Mouse (Mus musculus) testis, postnatal 14 days (tissue): ENCODE measurements around the gene Cmbl.
A peak's percentile ranks its signal among the peaks of the same experiment; 100 is the strongest.
"Not testable (repeated sequence)": the region's sequence is repeated elsewhere in the genome, so short reads cannot be mapped to it uniquely, and the experiment has no call there.

Experiments
- DNase-seq: peaks from one replicate; pipeline ENCODE4 v3.0.0; 2021; ENCODE audit warnings: low spot score

Cmbl gene

DNA sequence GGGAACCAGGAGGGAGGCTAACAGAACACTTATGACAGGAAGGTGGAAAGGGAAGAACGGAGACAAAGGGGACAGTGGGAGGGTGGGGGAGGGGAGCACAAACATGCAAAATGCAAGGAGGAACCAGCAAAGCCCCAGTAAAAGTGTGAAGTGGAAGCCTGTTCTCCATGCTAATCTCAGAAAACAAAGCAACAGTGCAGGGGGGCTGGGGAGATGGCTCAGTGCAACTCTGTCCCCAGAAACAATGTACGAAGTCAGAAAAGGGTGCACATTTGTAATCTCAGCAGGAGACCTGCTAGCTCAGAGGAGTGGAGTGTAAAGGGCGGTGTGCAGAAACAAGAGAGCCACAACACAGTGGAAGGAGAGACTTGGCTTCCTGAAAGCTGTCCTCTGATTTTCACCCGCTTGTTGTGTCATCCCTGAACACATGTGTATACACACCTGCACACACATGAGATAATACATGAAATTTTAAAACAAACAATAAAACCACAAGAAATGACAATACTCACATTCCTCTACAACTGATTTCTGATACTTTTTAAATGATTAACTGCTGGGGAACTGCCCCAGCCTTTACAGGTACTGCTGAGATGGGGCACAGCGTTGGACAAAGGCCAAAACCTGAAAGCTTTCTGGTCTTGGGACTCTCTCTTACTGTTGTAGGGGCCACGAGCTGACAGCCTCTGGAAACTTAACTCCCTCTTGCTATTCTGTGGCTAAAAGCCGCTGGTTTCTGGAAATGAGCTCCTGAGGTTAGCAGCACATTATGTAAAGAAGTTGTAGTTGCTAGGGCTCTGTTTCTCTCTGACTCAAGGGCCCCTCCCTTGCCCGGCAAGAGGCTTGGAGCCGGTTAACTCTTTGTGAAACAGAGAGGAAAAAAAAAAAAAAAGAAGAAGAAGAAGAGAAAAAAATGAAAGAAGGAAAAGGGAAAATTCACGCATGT lies 22.9 kb upstream of the Cmbl start:
- DNase-seq: no peak

DNA sequence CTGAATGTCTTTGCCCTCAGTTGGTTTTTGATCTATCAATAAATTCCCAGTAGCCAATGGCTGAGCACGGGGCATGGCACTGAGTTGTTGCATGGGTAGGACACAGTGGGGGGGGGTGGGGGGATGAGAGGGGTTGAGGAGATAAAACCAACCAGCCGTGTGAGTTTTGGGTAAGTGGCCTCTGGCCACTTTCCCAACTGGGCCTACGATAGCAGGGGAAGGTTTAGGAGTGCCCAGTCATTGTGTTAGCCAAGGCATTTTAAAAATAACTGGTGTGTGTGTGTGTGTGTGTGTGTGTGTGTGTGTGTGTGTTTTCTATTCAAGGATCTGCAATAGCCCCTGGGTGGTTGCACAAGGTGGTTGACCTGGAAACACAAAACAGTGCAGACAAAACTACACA lies 21.9 kb upstream of the Cmbl start:
- no peak for DNase-seq

DNA sequence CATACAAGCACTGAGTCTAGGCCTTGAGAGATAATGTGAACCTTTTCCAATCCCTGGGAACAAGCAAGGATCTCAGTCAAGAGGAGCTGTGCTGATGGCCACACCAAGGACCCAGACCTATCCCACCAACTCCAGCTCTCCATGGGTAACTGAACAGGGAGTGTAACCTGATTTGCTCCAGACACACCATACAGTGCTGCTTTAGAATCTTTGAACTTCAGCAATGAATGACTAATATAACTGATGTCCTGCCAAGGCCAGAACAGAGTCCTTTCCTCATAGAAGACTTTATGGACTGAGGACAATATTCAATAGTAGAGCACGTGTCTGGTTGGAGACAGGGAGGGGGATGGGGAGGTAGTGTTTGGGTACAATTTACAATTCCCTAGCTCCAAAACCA lies 20.1 kb upstream of the Cmbl start:
- no peak for DNase-seq

DNA sequence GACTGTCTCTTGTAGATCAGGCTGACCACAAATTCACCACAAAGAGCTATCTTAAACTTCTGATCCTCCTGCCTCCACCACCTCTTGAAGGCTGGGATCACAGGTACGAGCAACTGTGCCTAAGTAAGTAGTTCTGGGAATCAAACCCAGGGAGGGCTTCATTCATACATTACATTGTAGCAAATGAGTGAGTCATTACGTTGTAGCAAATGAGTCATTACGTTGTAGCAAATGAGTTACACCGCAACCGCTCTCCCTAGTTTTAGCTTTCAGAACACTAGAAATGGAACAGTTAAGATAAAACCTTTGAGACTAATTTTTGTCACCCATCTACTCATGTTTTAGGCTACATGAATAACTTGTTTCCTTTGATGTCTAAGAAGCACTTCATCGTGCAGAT lies 18.9 kb upstream of the Cmbl start:
- no peak for DNase-seq

DNA sequence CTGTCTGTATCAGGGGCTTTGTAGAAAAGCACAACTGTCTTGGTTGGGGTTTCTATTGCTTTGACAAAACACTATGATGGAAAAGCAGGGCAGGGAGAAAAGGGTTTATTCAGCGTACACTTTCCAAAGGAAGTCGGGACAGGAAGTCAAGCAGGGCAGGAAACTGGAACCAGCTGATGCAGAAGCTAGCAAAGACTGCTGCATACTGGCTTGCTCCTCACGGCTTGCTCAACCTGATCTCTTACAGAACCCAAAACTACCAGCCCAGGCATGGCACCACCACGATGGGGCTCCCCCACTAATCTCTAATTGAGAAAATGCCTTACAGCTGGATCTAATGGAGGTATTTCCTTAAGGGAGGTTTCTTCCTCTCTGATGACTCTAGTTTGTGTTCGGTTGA lies 17.8 kb upstream of the Cmbl start:
- no peak for DNase-seq

DNA sequence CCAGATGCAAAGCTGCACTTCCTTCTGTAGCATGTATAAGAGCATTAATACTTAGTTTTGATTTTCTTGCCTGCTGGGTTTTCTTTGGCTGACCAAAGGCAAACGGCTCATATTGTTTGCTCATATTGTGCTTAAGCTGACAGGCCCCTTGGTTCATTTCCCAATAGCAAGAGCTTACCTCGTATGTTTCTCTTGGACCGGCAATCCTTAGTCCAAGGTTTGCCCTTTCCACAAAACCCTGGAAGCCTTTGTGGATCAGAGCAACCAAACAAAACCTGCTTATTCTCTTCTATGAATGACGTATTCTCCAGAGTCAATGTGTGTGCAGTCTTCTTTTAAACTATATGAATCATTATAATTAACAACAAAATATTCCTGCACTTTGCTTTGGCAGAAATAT lies 14.8 kb upstream of the Cmbl start:
- DNase-seq: no peak

DNA sequence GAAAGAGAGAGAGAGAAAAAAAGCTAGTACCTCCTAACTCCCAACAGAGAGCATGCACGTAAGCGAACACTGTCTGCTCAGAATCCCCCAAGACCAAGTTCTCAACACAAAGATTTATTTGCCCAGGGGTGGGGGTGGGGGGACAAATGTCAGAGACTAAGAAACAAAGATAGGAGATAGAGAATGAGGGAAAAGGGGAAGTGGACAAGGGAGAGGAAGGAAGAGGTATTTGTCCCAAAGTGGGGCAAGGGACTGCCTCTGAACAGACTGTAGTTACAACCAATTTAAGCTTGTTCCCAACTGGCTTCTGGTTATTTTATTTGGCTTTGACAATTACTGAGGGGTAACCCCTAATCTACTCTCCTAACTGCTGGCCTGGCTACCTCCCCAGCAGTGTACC lies 10.3 kb upstream of the Cmbl start:
- DNase-seq: no peak

DNA sequence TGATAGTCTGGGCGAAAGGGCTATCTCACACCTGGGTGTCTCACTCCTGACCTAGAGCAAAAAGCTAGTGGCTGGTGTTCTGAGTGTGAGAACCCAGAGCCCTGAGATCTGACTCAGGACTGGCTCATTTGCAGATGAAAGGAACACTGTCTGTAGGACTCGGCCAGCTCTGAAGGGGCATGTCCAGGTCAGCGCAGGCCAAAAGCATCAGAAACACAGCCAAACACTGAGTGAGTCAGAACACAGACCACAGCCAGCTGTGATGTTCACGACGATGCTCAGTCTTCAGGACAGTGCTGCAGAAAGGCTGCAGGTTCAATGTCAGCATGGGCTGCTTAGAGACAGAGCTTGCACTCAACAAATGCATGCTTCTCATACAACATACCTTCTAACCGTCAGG lies 3.8 kb upstream of the Cmbl start:
- DNase-seq: no peak

DNA sequence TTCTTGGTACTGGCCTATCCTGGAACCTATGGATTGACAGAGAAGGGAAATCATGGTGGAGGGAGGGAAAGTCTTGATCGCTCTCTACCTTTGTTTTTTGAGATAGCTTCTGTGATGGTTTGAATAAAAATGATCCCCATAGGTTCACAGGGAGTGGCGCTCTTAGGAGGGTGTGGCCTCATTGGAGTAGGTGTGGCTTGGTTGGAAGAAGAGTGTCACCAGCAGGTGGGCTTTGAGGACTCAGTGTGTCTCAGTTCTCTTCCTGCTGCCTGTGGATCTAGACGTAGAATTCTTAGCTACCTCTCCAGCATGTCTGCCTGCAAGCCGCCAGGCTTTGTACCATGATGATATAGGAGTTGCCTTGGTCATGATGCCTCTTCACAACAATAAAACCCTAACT lies 3.2 kb upstream of the Cmbl start:
- DNase-seq: no peak

DNA sequence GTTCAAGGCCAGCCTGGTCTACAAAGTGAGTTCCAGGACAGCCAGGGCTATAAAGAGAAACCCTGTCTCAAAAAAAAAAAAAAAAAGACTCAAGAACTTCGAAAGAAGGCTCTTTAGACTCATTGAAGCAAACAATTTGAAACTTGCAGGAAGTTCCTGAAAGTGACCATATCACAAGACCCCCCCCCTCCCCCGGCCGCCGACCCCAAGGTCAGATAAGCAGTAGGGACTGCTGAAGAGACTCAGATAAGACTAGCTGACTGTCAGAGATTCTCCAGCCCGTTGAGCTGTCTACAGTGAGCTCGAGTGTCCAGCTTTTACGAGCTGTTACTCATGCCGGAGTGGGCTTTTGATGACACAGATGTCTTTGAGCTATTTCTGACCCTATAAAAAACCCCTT lies 2.3 kb upstream of the Cmbl start:
- DNase-seq: no peak

DNA sequence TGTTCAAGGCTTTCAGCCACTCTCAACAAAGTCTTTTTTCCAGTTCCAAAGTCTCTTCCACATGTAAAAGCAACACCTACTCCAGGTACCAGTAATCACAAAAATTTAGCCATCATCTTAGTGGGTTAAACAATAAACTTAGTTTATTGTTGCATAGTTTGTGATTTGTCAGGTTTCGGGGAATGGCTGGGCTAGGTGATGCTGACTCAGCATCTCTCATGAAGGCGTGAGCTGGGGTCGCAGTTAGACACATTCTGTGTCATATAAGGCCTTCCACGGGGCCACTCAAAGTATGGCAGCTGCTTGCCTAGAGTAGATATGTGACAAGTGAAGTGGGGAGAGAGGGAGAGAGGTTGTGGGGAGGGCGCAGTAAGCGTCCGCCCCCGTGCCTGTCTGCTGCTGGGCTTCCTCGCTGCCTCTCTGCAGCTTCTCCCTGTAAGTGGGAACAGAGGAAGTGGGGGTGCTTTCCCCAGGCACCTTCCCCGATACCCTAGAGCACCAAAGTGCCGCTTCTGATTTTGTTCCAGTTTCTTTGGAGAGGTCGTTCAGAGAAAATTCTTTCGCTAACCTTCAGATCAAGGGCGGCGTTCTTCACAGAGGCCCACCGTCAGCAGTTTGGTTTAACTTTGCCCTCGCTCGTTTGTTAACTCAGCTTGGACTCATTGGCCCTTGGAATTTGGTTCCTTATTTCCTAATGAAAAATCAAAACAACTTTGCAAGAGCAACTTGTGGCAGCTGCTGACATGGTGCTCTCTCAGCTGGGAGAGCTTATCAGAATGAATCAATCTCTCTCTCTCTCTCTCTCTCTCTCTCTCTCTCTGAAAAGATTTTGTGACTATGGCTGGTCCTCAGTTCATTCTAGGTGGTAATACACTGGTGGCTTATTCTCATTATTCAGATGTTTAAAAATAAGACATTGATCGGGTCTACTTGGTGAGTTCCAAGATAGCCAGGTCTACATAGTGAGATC lies 1.3 kb upstream of the Cmbl start:
- no peak for DNase-seq

DNA sequence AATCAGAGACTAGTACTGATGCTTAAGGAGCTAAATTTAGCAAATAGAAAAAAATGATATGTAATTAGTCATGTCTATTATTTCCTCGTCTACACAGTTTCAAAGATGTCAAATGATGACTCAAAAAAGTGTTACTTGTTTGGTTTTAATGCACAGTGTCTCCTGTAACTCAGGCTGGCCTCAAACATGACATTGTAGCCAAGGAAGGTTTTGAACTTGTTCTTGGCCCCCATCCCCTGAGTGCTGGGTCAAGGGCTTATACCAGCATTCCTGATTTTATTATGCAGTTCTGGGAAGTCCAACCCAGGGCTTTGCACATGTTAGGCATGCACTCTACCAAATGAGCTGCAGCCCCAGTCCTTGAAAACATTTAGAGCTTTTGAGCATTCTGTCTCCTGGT lies 597 bp downstream of the Cmbl start:
- DNase-seq: no peak

DNA sequence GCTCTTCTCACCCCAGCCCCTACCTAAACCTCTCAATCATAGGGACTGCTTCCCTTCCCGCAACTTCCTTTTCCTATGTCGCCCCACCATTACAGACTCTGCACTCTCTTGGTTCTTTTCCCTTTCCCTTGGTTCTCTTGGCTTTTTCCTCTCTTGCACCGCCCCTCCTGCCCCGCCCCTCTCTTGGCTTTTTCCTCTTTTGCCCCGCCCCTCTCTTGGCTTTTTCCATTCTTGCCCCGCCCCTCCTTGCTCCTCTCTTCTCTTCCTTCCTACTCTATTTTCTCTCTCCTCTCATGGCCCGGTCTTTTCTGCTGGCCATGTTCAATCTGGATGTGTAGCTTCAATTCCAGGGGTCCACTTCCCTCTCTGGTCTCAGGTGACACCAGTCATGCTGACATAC lies 2.2 kb downstream of the Cmbl start:
- DNase-seq: no peak

DNA sequence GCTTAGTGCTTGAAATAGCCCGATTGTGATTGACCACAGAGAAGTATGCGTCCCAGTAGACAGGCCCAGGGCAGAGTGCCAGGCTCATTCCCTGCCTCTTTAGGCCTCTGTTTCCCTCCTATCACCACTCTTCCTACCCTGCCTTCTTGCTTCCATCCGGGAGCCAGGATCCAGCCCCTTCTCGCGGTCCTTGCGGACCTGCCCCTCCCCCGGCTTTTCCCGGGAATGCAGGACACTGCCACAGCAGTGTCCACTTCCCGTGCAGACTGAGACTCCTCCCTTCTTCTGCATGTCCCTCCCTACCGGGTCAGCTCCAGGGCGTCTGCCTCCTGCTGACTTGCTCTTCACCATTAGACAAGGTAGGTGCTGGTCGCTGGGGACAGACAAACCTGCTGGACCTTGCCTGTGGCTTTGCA lies 3.4 kb downstream of the Cmbl start:
- DNase-seq: peak; percentile 27

DNA sequence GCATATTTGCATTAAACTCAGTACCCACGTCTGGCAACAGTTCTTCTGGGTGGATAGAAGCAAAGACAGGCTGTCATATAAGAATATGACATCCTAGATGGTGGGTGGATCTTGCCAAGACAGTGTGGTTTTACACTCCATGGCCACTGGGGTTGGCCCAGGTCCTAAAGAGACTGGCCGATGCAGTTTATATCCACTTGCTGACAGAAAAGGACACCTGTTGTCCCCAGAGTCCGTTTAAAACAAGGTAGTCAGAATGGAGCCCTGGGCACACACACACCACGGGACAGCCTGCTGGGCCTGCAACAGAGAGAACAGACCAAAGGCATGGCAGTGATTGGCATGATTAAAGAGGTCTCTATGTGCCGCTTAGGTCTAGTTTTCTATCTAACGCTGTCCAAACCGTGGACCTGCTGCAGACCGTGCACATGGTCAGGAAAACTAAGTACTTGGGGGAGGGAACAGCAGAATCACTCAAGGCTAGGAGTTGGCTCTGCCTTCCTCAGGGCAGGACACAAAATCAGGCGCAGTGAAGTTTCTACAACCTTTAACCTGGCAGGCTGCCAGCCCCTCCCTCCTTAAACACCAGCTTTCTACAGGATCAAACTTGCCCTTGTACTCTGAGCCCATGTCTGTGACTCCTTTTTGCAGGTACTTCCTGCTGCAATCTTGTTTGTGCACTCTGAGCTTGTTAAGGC lies 4.3 kb downstream of the Cmbl start:
- peak; percentile 34 for DNase-seq

DNA sequence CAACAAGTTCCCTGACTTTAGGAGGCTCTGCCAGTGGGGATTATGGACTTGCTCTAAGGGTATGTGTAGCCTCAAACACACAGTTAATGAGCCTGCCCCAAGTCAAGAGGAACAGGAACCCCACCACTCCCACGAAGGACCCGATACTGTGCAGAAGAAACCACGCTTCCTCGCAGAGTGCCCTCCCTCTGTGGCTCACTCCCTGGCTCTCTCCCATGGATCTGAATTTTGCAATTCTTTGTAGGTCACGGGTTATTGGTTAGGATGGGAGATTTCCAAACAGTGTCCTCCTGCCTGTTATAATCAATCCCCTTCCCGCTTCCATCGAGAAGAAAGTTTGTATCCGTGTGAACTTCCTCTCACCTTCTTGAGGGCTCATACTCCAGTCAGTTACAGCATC lies 5.8 kb downstream of the Cmbl start:
- DNase-seq: no peak

DNA sequence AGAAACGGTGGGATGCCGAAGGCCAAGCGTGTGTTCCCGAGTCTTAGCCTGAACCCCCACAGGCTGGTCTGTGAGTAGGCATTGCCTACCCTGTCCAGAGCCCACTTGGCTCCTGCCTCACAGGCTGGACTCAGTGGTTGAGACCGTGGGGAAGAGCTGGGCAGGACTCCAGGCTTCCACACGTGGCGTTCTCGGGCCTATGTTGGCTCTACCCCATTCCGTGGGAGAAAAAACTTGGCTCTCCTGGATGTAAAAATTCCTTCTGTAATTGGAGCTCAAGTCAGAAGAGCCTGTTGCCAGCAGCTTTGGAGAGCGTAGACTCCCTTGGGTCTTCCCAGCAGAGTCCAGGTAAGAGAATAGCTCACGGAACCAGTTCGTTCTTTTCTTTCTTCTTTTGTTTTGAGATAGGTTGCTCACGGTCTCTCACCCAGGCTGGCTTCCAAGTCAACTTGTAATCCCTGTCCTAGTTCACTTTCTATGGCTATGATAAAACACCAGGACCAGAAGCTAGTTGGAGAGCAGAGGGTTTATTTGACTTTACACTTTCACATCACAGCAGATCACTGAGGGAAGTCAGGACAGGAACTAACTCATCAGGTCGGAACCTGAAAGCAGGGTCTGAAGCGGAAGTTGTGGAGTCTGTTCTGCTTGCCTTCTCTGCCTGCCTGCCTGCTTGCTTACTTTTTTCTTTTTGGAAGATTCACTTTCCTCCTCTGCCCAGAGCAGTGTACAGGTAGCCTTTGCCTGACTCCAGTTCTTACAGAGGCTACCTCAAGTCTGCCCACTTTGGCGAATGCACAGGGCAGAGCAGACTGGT lies 6.9 kb downstream of the Cmbl start:
- no peak for DNase-seq

DNA sequence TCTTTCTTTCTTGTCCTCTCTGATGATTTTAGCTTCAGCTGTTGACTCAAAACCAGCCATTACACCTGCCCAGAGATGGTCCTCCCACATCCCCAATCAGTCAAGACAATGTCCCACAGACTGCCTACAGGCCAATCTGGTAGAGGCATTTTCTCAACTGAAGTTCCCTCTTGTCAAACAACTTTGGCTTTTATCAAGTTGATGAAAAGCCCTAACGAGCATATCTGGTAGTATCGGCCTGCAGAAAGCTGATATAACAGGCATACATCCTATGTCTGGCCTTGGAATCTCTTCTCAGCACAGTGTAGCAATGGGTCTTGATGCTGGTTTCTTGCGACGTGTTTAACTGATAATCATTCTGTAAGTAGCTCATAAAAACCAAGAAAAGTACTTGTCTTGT lies 8.1 kb downstream of the Cmbl start:
- DNase-seq: no peak

DNA sequence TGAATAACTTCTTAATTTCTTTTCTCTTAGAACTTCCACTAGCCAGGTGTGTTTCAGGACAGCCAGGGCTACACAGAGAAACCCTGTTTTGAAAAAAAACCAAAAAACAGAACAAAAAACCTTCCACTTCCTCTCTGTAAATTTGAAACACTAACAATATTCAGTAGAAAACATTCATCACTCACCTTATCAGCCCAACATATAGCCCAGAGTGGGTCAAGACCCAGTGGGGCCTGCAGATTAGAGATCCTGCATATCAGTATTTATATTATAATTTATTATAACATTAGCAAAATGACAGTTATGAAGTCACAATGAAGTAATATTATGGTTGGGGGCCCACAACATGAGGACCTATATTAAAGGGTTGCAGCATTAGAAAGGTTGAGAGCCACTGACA lies 8.5 kb downstream of the Cmbl start:
- no peak for DNase-seq

DNA sequence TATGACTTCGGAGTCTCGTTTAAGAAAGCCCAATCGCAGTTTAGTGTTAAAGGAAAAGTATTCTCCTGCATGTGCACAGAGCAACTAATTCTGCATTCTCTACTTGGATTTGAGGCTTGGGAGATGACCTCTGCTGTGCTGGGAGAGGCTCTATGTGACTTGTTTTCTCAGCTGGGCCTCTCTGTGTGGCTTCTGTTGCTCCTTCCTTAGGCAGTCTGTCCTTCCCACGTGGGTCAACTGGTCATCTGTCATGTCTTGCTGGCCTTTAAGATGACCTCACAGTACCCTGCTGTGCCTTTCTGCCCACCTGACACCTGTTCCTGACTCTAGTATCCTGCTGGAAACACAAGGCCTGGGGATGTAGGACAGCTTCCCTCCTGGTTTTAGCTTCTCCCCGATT lies 10.9 kb downstream of the Cmbl start:
- no peak for DNase-seq

DNA sequence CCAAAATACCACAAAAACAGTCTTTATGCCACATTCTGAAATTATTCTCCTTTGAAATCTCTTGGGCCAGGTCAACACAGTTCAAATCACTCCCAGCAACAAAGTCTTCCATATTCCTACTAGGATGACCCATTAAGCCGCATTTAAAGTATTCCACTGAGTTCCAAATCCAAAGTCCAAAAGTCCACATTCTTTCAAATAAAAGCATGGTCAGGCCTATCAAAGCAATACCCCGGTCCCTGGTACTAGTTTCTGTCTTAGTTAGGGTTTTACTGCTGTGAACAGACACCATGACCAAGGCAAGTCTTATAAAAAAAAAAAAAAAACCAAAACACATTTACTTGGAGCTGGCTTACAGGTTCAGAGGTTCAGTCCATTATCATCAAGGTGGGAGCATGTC lies 15.9 kb downstream of the Cmbl start:
- DNase-seq: not testable (repeated sequence)
